Mouse (Mus musculus) kidney, postnatal 0 days (tissue): Measurements from ENCODE around the gene Garem2. TPM values are rescaled to one million over a fixed set of nuclear protein-coding genes. Genes with fewer than 3 reads are reported as not detected.

Source experiments
- ATAC-seq: fragments of 200-750 bp; cut with Nextera tagmentation; replicated peaks from 2 replicates; pipeline ENCODE4 v1.8.0; 2017; ENCODE audit warnings: low read depth, moderate number of reproducible peaks, moderate TSS enrichment, moderate library complexity; ENCODE audit not compliant: low FRiP score
- DNase-seq: peaks from one replicate; pipeline ENCODE4 v3.0.0-alpha.2; 2016; ENCODE audit warnings: low spot score
- H3K27ac ChIP-seq: fragments of 300-500 bp; sonication (generic); 2 replicates; pipeline ENCODE4 v1.5.1; 2014; ENCODE audit warnings: mild to moderate bottlenecking
- H3K27me3 ChIP-seq: fragments of 300-500 bp; sonication (generic); 2 replicates; pipeline ENCODE4 v1.6.1; 2014; ENCODE audit warnings: low read length, mixed read lengths; ENCODE audit not compliant: insufficient read depth
- H3K36me3 ChIP-seq: fragments of 300-500 bp; sonication (generic); 2 replicates; pipeline ENCODE4 v1.6.1; 2014; ENCODE audit warnings: low read length, mixed read lengths; ENCODE audit not compliant: insufficient read depth
- H3K4me1 ChIP-seq: fragments of 300-500 bp; sonication (generic); replicated peaks from 2 replicates; pipeline ENCODE4 v1.6.1; 2014; ENCODE audit warnings: antibody characterized with exemption, low read length, mixed read lengths; ENCODE audit not compliant: insufficient read depth
- H3K4me2 ChIP-seq: fragments of 300-500 bp; sonication (generic); 2 replicates; pipeline ENCODE4 v1.6.1; 2014; ENCODE audit warnings: mild to moderate bottlenecking, low read length, moderate library complexity, mixed read lengths
- H3K4me3 ChIP-seq: fragments of 300-500 bp; sonication (generic); replicated peaks from 2 replicates; pipeline ENCODE4 v1.5.1; 2014; ENCODE audit warnings: low read depth, low read length
- H3K9ac ChIP-seq: fragments of 300-500 bp; sonication (generic); 2 replicates; pipeline ENCODE4 v1.6.1; 2014; ENCODE audit warnings: low read depth, low read length
- H3K9me3 ChIP-seq: fragments of 300-500 bp; sonication (generic); replicated peaks from 2 replicates; pipeline ENCODE4 v1.6.1; 2016; ENCODE audit warnings: low read length, inconsistent platforms, mixed read lengths
- CTCF ChIP-seq: IDR thresholded peaks from 2 replicates; pipeline ENCODE4 v1.5.1; 2016; ENCODE audit warnings: antibody characterized with exemption, low read depth, mild to moderate bottlenecking, moderate library complexity
- WGBS: fragments of 180-500 bp; shearing (Covaris S2); extraction: QIAGEN DNeasy Blood & Tissue Kit; methylation state at CpG from one replicate; pipeline ENCODE4 v1.1.7; 2014; 5-methylcytosine and 5-hydroxymethylcytosine counted together
- polyA plus RNA-seq: library from polyadenylated mRNA; unstranded; fragments of >200 nt; fragmentation: Nextera tagmentation; extraction: Ambion mirVana; gene quantifications from 2 replicates; pipeline ENCODE4 v1.2.1, GENCODE M21; 2015

The Garem2 gene
- polyA plus RNA-seq, 1 experiment from 2014 or later: 0.33 TPM

- no peak overlapping the region for H3K9ac ChIP-seq
- no peak for DNase-seq
- H3K4me2 ChIP-seq: no peak overlapping the region
- no peaks in the 10 kb centered on the region for H3K36me3 ChIP-seq
- 54% methylated on average over 2 of the region's 2 CpGs for WGBS
- no peak overlapping the region for H3K27ac ChIP-seq
- H3K27me3 ChIP-seq: peaks cover 22% of the 10 kb centered on the region
- H3K9me3 ChIP-seq: no peaks in the 10 kb centered on the region
- no peak for TF ChIP-seq CTCF
- H3K4me1 ChIP-seq: peaks cover 31% of the 10 kb centered on the region
- H3K4me3 ChIP-seq: no peak overlapping the region
- ATAC-seq: no peak
These were observed 4.9 kb downstream of the Garem2 start for GRCm38 (mm10) chr5:30109899-30110298.

- H3K9me3 ChIP-seq: no peaks in the 10 kb centered on the region
- H3K9ac ChIP-seq: no peak overlapping the region; the same call in 1 of the 2 replicates
- 10% methylated on average over 22 of the region's 22 CpGs for WGBS
- peaks cover 18% of the 10 kb centered on the region; the same call in 1 of the 2 replicates for H3K27me3 ChIP-seq
- H3K27ac ChIP-seq: no peak overlapping the region
- TF ChIP-seq CTCF: no peak
- no peaks in the 10 kb centered on the region for H3K36me3 ChIP-seq
- DNase-seq: no peak
- 0 out of 2 replicates have a peak, but pooled peaks have one; percentile 4 for ATAC-seq
- 0 out of 2 replicates have a peak overlapping the region, but pooled peaks have one; percentile 6 for H3K4me3 ChIP-seq
- peak overlapping the region; percentile 51 for H3K4me2 ChIP-seq
- peaks cover 25% of the 10 kb centered on the region for H3K4me1 ChIP-seq
These were observed 5.6 kb downstream of the Garem2 start for GRCm38 (mm10) chr5:30110371-30111060.

DNA sequence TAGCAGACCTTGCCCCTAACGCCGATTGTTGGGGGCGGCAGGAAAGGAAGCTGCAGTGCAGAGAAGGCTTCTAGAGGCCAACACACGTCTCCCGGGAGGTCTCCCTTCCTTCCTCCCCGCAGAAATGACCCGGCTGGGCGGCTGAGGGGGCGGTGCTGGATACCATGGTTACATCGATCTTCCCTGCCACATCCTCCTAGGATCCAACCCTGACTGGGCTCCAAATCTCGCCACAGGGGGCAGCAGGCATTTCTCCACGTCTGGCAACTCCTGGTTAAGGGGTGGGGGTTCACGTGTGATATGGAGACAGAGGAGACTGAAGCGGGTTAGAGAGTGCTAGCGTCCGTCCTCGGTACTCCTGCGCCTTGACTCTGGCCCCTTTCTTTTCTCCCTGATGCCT is 6.2 kb downstream of the Garem2 start:
- peaks cover 12% of the 10 kb centered on the region; the same call in 1 of the 2 replicates for H3K27me3 ChIP-seq
- H3K4me1 ChIP-seq: peaks cover 20% of the 10 kb centered on the region
- peak overlapping the region; percentile 51 for H3K4me2 ChIP-seq
- 2% methylated on average over 18 of the region's 18 CpGs for WGBS
- DNase-seq (peak; percentile 73), ATAC-seq (0 out of 2 replicates have a peak, but pooled peaks have one; percentile 18)
- H3K9ac ChIP-seq: no peak overlapping the region; the same call in 1 of the 2 replicates
- no peaks in the 10 kb centered on the region for H3K36me3 ChIP-seq
- peak overlapping the region; percentile 6; the same call in 1 of the 2 replicates for H3K4me3 ChIP-seq
- no peaks in the 10 kb centered on the region for H3K9me3 ChIP-seq
- no peak overlapping the region for H3K27ac ChIP-seq
- TF ChIP-seq CTCF: peak; percentile 64

GRCm38 (mm10) chr5:30111771-30112170 is 6.8 kb downstream of the Garem2 start:
- no peak overlapping the region for H3K4me3 ChIP-seq
- peaks cover 20% of the 10 kb centered on the region for H3K4me1 ChIP-seq
- no peak overlapping the region for H3K9ac ChIP-seq
- DNase-seq (no peak), ATAC-seq (no peak)
- no peak overlapping the region for H3K27ac ChIP-seq
- peaks cover 7% of the 10 kb centered on the region; the same call in 1 of the 2 replicates for H3K27me3 ChIP-seq
- no peaks in the 10 kb centered on the region for H3K9me3 ChIP-seq
- 71% methylated on average over 3 of the region's 3 CpGs for WGBS
- no peak for TF ChIP-seq CTCF
- H3K36me3 ChIP-seq: no peaks in the 10 kb centered on the region
- H3K4me2 ChIP-seq: peak overlapping the region; percentile 51; the same call in 1 of the 2 replicates

DNA sequence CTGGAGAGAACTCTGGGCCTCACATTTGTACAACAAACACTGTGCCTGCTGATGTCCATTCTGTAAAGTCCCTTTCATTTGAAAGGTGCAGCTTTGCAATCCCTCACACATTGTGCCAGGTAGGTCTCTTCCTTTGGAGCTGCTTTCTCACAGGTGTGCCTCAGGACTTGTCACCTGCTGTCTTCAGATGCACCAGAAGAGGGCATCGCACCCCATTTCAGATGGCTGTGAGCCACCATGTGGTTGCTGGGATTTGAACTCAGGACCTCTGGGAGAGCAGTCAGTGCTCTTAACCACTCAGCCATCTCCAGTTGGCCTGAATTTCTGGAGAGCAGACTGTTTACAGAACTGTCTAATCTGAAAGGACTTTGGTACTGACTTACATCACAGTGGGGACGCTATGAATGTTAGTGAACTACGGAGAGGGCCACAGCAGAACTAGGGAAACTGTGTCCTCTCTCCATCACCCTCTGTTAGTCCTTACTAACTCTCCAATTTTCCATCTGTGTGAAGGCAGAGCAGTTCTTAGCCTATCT is 7.6 kb downstream of the Garem2 start:
- peaks cover 7% of the 10 kb centered on the region; the same call in 1 of the 2 replicates for H3K27me3 ChIP-seq
- peak; percentile 39; the same call in 1 of the 2 replicates for TF ChIP-seq CTCF
- WGBS: 88% methylated on average over 3 of the region's 3 CpGs

DNA sequence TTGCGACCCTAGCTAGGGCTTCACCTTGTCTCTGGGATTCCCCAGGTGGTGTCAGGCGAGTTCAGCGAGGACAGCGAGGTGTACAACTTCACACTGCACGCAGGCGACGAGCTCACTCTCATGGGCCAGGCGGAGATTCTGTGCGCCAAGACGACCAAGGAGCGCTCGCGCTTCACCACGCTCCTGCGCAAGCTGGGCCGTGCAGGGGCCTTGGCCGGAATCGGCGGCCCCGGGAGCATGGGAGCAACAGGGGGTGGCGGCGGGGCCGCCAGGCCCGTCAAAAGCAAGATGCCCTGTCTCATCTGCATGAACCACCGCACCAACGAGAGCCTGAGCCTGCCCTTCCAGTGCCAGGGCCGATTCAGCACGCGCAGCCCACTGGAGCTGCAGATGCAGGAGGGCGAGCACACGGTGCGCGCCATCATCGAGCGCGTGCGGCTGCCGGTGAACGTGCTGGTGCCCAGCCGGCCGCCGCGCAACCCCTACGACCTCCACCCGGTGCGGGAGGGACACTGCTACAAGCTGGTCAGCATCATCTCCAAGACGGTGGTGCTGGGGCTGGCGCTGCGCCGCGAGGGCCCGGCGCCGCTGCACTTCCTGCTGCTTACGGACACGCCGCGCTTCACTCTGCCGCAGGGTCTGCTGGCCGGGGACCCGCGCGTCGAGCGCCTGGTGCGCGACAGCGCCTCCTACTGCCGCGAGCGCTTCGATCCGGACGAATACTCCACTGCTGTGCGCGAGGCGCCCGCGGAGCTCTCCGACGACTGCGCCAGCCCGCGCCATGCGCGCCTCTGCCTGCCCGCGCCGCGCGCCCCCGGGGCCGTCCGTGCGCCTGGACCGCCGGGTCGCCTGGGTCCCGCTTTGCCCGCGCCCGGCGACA is 9.2 kb downstream of the Garem2 start:
- Histone ChIP-seq H3K4me1 (peaks cover 14% of the 10 kb centered on the region), H3K4me2 (peak overlapping the region; percentile 92), H3K9me3 (no peaks in the 10 kb centered on the region), H3K4me3 (peak overlapping the region; percentile 55), H3K27me3 (peaks cover 7% of the 10 kb centered on the region; the same call in 1 of the 2 replicates), H3K27ac (no peak overlapping the region), H3K9ac (peak overlapping the region; percentile 50), H3K36me3 (peaks cover 4% of the 10 kb centered on the region; the same call in 1 of the 2 replicates)
- 1% methylated on average over 92 of the region's 103 CpGs for WGBS
- TF ChIP-seq CTCF: peak; percentile 68
- peak; percentile 67 for ATAC-seq
- DNase-seq: peak; percentile 88

More for the DNA sequence above, 7.6 kb downstream of the Garem2 start:
- no peak for ATAC-seq
- no peak overlapping the region for H3K4me2 ChIP-seq
- no peaks in the 10 kb centered on the region for H3K9me3 ChIP-seq
- H3K4me3 ChIP-seq: no peak overlapping the region
- H3K4me1 ChIP-seq: peaks cover 14% of the 10 kb centered on the region
- no peaks in the 10 kb centered on the region; the same call in 1 of the 2 replicates for H3K36me3 ChIP-seq
- no peak overlapping the region for H3K27ac ChIP-seq
- DNase-seq: no peak
- H3K9ac ChIP-seq: no peak overlapping the region
